Mouse (Mus musculus): ENCODE results near the gene Gm5678. TPM values are rescaled to one million over a fixed set of nuclear protein-coding genes. Genes with fewer than 3 reads are reported as not detected.
A peak's percentile ranks its signal among the peaks of the same experiment; 100 is the strongest.

The Gm5678 gene
- not detected in 2 replicates for polyA plus RNA-seq (2014; fragmentation: Nextera tagmentation; extraction: Ambion mirVana)

DNA sequence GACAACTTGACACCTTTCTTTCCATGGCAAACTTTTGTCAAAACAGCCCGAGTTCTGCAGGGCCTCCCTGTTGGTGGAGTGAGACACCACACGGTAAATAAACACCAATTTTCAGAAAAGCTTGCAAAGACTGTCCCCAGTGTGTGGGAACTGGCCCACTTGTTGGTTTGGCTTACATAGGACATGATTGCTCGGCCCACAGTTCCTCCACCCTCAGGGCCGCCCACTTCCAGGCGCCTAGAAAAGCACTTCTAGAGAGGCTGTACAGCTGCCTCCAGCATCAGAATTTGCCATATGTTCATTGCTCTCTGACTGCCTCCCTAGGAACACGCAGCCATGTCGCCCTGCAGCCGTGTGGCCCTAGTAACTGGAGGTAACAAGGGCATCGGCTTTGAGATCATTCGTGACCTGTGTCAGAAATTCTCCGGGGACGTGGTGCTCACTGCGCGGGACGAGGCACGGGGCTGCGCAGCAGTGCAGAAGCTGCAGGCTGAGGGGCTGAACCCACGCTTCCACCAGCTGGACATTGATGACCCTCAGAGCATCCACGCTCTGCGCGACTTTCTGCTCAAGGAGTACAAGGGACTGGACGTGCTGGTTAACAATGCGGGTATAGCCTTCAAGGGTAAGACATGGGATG, at the start of gene Gm5678:
Gm5678 (plus strand) TSS at position 337 of the 640 bp plus-strand sequence.
- Histone ChIP-seq H3K36me3 (ENCODE audit: insufficient read depth) (no peaks in the 10 kb centered on the region), H3K9me3 (ENCODE audit: low read depth, low read length) (no peaks in the 10 kb centered on the region), H3K27me3 (ENCODE audit: insufficient read depth, low read length) (no peaks in the 10 kb centered on the region), H3K4me1 (ENCODE audit: insufficient read depth) (no peaks in the 10 kb centered on the region), H3K27ac (ENCODE audit: low read depth) (no peak within 1 kb of the TSS), H3K9ac (no peak within 1 kb of the TSS), H3K4me2 (no peak within 1 kb of the TSS), H3K4me3 (ENCODE audit: low read depth, low read length) (no peak within 1 kb of the TSS)
- DNase-seq, result no peak
- no peak for TF ChIP-seq CTCF (IDR thresholded peaks at IDR 0.05; ENCODE audit: low read depth)
- no peak for ATAC-seq (ENCODE audit: insufficient read depth)
- WGBS, result 74% methylated on average over 23 of the region's 23 CpGs

DNA sequence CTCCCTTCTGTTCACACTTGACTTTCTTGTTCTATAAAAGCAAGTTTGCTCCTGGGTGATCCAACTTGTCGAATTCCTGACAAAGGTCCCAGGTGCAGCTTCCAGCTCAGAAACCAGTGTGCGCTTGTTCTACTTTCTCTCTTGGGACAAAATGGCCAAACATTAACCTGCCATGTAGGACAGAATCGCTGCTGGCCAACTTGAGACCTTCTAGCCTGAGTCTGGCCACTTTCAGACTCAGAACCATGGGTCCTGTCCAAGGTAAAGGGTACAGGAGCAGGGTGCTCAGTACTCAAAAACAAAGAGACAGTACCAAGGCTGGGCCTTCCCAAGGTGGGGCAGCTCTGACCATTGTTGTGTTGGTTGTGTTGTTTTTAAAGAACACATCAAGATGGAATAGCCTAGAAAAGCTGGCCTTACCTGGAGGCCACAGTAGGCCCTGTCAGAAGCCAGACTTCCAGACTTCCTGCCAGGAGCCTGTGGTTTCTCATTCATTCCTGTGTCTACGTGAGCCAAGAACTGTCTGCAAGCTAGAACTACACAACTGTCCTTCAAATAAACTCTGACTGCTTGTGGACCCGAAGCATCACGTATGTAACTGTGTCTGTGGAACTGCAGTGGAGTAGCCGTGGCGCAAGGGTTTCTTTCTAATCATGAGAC, 49.4 kb upstream of the Gm5678 start:
- no peak overlapping the region for H3K9ac ChIP-seq
- H3K4me3 ChIP-seq (ENCODE audit: low read depth, low read length), result no peak overlapping the region
- H3K27me3 ChIP-seq (ENCODE audit: insufficient read depth, low read length), result no peaks in the 10 kb centered on the region
- H3K36me3 ChIP-seq (ENCODE audit: insufficient read depth), result no peaks in the 10 kb centered on the region
- DNase-seq (no peak), ATAC-seq (ENCODE audit: insufficient read depth) (no peak)
- H3K4me2 ChIP-seq, result no peak overlapping the region
- H3K4me1 ChIP-seq (ENCODE audit: insufficient read depth), result 0 out of 2 replicates have a peak, but pooled peaks cover 11% of the 10 kb centered on the region
- TF ChIP-seq CTCF (IDR thresholded peaks at IDR 0.05; ENCODE audit: low read depth), result no peak
- H3K9me3 ChIP-seq (ENCODE audit: low read depth, low read length), result no peaks in the 10 kb centered on the region
- WGBS, result 85% methylated on average over 8 of the region's 8 CpGs
- H3K27ac ChIP-seq (ENCODE audit: low read depth), result no peak overlapping the region

DNA sequence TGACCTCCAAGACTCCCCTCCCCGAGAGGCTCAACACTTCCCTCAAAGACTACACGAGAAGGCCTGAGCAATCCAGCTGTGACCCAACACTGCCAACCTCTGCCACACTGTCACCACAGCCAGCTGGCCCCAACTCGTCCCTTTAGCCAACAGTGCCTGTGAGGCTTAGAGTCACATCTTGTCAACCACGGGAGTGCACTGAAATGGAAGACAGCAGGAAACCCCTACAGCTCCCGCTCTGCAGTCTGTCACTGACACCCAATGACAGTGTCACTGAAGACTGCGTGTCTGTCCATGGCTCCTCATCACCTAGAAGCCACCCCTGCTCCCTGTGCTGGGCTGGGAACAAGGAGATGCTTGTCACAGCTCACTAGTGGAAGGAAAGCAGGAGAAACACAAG, 46.8 kb upstream of the Gm5678 start:
- Histone ChIP-seq H3K4me3 (ENCODE audit: low read depth, low read length) (no peak overlapping the region), H3K9ac (no peak overlapping the region), H3K4me2 (no peak overlapping the region), H3K36me3 (ENCODE audit: insufficient read depth) (peaks cover 18% of the 10 kb centered on the region), H3K27ac (ENCODE audit: low read depth) (peak overlapping the region; percentile 76), H3K4me1 (ENCODE audit: insufficient read depth) (0 out of 2 replicates have a peak, but pooled peaks cover 3% of the 10 kb centered on the region), H3K27me3 (ENCODE audit: insufficient read depth, low read length) (no peaks in the 10 kb centered on the region), H3K9me3 (ENCODE audit: low read depth, low read length) (no peaks in the 10 kb centered on the region)
- no peak for TF ChIP-seq CTCF (IDR thresholded peaks at IDR 0.05; ENCODE audit: low read depth)
- DNase-seq (peak; percentile 93), ATAC-seq (ENCODE audit: insufficient read depth) (peak; percentile 98)
- WGBS, result 23% methylated on average over 6 of the region's 6 CpGs

DNA sequence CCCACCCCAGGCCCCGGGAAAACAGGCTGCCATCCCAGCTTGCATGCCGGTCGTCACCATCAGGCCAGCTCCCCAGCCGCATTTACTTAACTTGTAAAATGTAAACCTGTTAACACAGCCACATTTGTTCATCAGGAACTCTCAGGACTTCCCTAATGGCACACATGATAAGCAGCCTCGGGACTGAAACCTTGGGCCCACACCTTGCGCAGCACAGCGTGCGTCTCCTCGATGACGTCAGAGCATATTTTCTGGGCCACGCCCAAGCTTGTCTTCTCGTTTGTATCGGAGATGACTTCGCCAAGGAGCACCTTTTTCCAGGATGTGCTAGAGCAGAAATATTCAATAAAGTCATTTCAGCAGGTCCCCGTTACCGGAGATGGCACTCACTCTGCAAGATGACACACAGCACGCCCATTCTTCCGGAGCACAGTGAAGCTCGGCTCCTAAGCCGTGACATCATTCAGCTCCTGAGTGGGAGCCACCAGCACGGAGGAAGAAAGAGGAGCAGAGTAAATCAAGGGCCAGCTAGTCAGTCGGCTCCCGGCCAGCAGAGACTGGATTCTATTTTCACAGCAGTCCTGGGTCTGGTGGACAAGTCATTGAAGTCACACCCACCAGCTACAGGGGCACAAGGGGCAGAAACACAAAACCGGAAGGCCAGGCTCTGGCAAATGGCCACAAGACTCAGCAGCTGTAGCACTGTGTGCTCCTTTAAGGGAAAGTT, 42.8 kb upstream of the Gm5678 start:
- H3K4me1 ChIP-seq (ENCODE audit: insufficient read depth), result no peaks in the 10 kb centered on the region
- DNase-seq (peak; percentile 33), ATAC-seq (ENCODE audit: insufficient read depth) (no peak)
- no peaks in the 10 kb centered on the region for H3K27me3 ChIP-seq (ENCODE audit: insufficient read depth, low read length)
- TF ChIP-seq CTCF (IDR thresholded peaks at IDR 0.05; ENCODE audit: low read depth), result no peak
- H3K4me2 ChIP-seq, result no peak overlapping the region
- H3K36me3 ChIP-seq (ENCODE audit: insufficient read depth), result peaks cover 28% of the 10 kb centered on the region
- WGBS, result 84% methylated on average over 24 of the region's 24 CpGs
- H3K27ac ChIP-seq (ENCODE audit: low read depth), result no peak overlapping the region
- H3K9ac ChIP-seq, result no peak overlapping the region
- H3K4me3 ChIP-seq (ENCODE audit: low read depth, low read length), result no peak overlapping the region
- H3K9me3 ChIP-seq (ENCODE audit: low read depth, low read length), result no peaks in the 10 kb centered on the region

DNA sequence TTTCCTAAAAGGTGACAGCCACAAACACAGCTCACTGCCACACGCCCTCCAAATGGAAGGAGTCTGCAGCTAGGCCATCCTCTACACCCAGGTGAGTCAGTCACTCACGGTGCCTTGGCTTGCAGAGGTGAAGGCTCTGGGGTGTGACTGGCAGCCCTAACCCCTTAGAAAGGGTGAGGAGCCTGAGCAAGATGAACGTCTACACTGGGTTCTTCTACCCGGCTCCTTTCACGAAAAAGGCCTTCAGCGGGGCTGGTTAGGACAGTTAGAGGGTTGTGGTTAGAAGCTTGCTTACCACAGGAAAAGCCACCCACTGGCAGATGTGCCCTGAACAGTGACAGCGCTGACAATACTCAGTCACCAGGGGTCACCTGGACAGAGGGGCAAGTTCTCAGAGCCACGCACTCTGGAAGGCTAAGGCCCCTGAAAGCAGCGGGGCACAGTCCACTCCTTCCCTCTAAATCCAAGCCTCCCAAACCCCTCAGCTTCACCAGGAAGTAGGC, 42.1 kb upstream of the Gm5678 start:
- TF ChIP-seq CTCF (IDR thresholded peaks at IDR 0.05; ENCODE audit: low read depth), result no peak
- H3K27me3 ChIP-seq (ENCODE audit: insufficient read depth, low read length), result no peaks in the 10 kb centered on the region
- H3K36me3 ChIP-seq (ENCODE audit: insufficient read depth), result peaks cover 34% of the 10 kb centered on the region
- no peaks in the 10 kb centered on the region for H3K4me1 ChIP-seq (ENCODE audit: insufficient read depth)
- H3K4me2 ChIP-seq, result no peak overlapping the region
- no peak overlapping the region for H3K4me3 ChIP-seq (ENCODE audit: low read depth, low read length)
- no peak overlapping the region for H3K9ac ChIP-seq
- H3K9me3 ChIP-seq (ENCODE audit: low read depth, low read length), result no peaks in the 10 kb centered on the region
- no peak overlapping the region for H3K27ac ChIP-seq (ENCODE audit: low read depth)
- WGBS, result 87% methylated on average over 9 of the region's 9 CpGs
- ATAC-seq (ENCODE audit: insufficient read depth) (no peak), DNase-seq (no peak)

DNA sequence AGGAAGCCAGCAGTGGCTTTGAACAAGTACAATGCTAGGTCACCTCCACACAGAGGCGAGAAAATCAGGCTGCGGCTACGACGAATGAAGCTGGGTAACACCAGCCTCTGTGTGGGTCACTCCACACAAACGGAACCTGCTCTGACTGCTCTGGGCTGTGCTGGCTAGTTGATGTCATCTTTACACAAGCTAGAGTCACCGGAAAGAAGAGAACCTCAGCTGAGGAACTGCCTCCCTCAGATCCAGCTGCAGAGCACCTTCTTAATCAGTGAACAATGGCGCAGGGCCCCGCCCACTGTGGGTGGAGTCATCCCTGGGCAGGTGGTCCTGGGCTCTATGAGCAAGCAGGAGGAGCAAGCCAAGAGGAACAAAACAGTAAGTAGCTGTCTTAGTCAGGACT, 41.5 kb upstream of the Gm5678 start:
- H3K4me3 ChIP-seq (ENCODE audit: low read depth, low read length), result no peak overlapping the region
- no peak overlapping the region for H3K4me2 ChIP-seq
- H3K9ac ChIP-seq, result no peak overlapping the region
- H3K4me1 ChIP-seq (ENCODE audit: insufficient read depth), result no peaks in the 10 kb centered on the region
- WGBS, result 66% methylated on average over 8 of the region's 8 CpGs
- H3K36me3 ChIP-seq (ENCODE audit: insufficient read depth), result peaks cover 40% of the 10 kb centered on the region
- H3K9me3 ChIP-seq (ENCODE audit: low read depth, low read length), result no peaks in the 10 kb centered on the region
- ATAC-seq (ENCODE audit: insufficient read depth), result no peak
- no peaks in the 10 kb centered on the region for H3K27me3 ChIP-seq (ENCODE audit: insufficient read depth, low read length)
- DNase-seq, result no peak
- H3K27ac ChIP-seq (ENCODE audit: low read depth), result no peak overlapping the region
- TF ChIP-seq CTCF (IDR thresholded peaks at IDR 0.05; ENCODE audit: low read depth), result no peak

DNA sequence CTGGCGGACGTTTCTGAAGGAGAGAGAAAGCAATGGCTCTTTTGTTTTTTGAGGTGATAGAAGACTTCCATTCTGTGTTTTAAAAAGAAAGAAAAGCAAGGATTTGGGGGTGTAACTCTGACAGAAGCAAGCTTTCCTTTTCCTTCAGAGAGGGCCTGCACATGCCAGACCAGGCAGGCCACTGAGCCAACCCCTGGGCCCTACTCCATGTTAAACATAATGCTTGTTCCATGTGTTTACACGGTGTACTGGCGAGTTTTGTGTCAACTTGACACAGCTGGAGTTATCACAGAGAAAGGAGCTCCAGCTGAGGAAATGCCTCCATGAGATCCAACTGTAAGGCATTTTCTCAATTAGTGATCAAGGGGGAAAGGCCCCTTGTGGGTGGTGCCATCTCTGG, 39.6 kb upstream of the Gm5678 start:
- Histone ChIP-seq H3K9me3 (ENCODE audit: low read depth, low read length) (no peaks in the 10 kb centered on the region), H3K27me3 (ENCODE audit: insufficient read depth, low read length) (no peaks in the 10 kb centered on the region), H3K4me3 (ENCODE audit: low read depth, low read length) (no peak overlapping the region), H3K4me1 (ENCODE audit: insufficient read depth) (no peaks in the 10 kb centered on the region), H3K9ac (no peak overlapping the region), H3K4me2 (no peak overlapping the region), H3K36me3 (ENCODE audit: insufficient read depth) (peaks cover 43% of the 10 kb centered on the region), H3K27ac (ENCODE audit: low read depth) (no peak overlapping the region)
- ATAC-seq (ENCODE audit: insufficient read depth) (no peak), DNase-seq (no peak)
- 50% methylated on average over 4 of the region's 4 CpGs for WGBS
- no peak for TF ChIP-seq CTCF (IDR thresholded peaks at IDR 0.05; ENCODE audit: low read depth)
